Mouse (Mus musculus) erythroid progenitor cell, adult 5-6 weeks (primary cell): ENCODE measurements around the gene Lbhd1. TPM values are rescaled to one million over a fixed set of nuclear protein-coding genes. Genes with fewer than 3 reads are reported as not detected.
A peak's percentile ranks its signal among the peaks of the same experiment; 100 is the strongest.
"Not testable (repeated sequence)": the region's sequence is repeated elsewhere in the genome, so short reads cannot be mapped to it uniquely, and the experiment has no call there.

Experiments used
- ATAC-seq: replicated peaks from 2 replicates; pipeline ENCODE4 v1.8.0; 2016; ENCODE audit warnings: moderate number of reproducible peaks, mild to moderate bottlenecking, moderate TSS enrichment, inconsistent platforms; ENCODE audit not compliant: poor library complexity, low FRiP score, severe bottlenecking
- total RNA-seq, 2 experiments: library from RNA; stranded (forward) in 1 of 2; stranded (reverse) in 1 of 2; fragments of 150-400 nt in 1 of 2; fragments of 186-747, 209-891 nt in 1 of 2; gene quantifications; 2 replicates each; pipeline versions ENCODE4 v1.2.3 to v1.2.4; 2015 to 2017; ENCODE audit warnings: low replicate concordance in 2 of 2

Gene Lbhd1
- total RNA-seq, 2 experiments from 2014 or later = 6.4 to 44.9 TPM

DNA sequence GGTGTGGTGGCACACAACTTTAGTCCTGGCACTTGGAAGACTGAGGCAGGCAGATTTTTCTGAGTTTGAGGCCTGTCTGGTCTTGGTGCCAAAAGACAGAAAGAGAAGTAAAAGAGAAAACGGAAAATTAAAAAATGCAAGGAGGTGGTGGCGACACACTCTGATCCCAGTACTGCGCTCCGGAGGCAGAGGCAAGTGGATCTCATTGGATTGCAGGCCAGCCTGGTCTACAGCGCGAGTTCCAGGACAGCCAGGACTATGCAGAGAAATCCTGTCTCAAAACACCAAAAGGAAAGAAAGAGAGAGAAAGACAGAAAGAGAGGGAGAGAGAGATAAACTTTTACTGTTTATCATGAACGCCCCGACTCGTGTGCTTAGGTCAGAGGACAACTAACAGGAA, 12.7 kb upstream of the Lbhd1 start:
- ATAC-seq = peak; percentile 28

DNA sequence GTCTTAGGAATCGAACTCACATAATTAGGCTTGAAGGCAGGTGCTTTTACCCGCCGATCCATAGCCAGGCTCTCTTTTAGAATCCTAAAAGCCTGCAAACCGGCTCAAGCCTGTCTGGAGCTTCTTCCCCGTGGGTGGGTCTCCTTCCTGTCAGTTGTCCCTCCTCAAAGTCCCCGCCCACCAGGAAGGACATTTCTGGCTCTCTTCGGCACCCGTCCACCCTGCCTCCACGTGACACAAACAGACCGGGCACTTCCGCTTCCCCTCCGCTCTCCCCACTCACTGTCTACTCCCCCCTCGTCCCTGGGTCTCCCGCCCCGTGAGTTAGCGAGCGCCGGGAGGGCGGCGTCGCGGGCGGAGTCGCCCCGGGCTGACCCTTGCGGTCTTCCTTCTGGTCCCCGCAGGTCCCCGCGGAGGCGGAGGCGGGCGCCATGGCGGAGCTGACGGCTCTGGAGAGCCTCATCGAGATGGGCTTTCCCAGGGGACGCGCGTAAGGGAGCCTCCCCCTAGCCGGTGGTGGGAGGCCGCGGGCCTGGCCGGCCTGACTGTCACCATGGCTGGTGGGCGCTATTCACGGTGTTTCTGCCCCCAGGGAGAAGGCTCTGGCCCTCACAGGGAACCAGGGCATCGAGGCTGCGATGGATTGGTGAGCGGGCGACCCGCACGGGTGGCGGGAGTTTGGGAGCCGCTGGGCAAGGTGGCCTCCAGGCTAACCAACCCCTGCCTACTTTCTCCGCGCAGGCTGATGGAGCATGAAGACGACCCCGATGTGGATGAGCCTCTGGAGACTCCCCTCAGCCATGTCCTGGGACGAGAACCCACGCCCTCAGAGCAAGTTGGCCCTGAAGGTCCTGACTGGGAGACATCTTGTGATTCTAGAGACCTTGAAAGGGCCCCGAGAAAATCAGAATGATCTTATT, 12.0 kb upstream of the Lbhd1 start, which contains the start of gene Ubxn1:
TSS of gene Ubxn1 (plus strand) at position 230 of the 920 bp plus-strand sequence.
- peak; percentile 99 for ATAC-seq

DNA sequence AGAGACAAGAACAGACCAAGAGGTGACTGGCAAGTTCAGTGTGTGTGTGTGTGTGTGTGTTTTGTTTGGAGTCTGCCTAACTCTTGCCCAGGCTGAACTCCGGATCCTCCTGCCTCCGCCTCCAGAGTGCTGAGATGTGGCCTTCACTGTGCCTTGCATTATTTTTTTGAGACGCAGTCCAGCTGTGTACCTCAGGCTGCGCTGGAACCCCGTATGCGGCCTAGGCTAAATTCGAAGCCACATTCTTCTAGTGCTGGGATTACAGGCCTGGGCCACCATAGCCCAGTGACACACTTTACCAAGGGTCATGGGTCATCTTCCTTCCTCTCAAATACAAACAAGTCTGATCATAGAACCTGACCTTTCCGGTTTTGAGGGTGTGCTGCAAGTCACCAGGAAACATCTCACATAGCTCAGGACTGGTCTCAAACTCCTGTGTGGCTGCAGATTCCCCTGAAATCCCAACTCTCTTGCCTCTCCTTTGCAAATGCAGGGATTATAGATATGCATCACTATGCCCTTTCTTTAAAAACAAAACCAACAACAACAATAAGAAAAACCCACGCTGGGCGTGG, 11.2 kb upstream of the Lbhd1 start:
- no peak for ATAC-seq

DNA sequence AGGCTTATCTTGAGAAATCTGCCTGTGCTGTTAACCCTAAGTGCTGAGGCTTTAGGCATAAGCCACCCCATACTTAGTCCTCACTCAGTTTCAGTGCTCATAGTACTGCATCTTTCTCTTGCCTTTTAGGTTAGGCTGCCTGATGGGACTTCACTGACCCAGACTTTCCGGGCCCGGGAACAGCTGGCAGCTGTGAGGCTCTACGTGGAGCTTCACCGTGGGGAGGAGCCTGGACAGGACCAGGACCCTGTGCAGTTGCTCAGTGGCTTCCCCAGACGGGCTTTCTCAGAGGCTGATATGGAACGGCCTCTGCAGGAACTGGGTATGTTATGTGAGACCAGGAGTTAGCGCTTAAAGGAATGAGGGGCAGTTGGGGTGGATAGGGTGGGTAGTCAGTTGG, 8.5 kb upstream of the Lbhd1 start:
- no peak for ATAC-seq

DNA sequence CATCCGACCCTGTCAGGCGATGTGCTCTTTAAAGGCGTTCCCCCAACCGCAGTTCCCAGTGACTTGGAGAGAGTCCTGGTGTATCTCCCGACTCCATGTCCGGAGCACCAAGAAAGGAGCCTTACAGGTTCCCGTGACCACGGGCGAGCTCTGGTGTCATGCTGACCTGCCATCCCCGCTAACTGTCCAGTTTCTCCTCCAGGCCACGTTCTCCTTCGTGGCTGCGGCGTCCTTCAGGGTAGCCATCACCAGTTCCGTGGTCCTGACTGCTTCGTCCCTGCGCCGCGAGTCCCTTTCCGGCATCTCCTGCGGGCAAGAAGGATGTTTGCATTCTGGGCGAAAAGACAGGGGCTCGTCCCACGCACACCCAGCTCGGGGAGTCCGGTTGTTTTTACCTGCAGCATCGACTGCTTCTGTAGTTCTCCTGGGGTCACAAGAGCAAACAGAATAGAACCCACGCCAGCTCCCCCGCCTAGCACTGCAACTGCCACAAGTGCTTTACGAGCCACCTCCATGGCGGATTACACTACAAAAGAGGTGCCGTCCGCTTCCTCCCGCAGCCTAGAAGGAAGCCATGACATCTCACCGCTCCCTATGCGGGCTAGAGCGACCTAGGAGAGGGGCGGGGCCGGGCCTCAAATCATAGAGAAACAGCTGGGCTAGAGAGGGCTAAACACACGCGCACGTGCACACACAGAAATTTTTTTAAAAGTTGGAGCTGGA, 3.1 kb upstream of the Lbhd1 start, which contains the start of gene Uqcc3:
TSS of gene Uqcc3 (minus strand) at position 613 of the 723 bp plus-strand sequence.
- peak; percentile 98 for ATAC-seq

DNA sequence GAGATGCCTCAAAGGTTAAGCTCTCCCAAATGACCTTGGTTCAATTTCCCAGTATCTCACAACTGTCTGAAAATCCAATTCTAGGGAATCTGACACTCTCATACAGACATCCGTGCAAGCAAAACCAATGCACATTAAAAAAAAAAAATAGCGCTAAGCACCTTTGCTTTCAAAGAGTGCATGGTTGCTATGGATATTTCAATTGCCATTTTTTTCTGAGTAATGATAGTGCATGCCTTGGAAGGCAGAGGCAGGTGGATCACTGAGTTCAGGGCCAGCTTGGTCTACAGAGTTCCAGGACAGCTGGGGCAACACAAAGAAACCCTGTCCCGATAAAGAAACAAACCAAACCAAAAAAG, 2.5 kb upstream of the Lbhd1 start:
- ATAC-seq = no peak

DNA sequence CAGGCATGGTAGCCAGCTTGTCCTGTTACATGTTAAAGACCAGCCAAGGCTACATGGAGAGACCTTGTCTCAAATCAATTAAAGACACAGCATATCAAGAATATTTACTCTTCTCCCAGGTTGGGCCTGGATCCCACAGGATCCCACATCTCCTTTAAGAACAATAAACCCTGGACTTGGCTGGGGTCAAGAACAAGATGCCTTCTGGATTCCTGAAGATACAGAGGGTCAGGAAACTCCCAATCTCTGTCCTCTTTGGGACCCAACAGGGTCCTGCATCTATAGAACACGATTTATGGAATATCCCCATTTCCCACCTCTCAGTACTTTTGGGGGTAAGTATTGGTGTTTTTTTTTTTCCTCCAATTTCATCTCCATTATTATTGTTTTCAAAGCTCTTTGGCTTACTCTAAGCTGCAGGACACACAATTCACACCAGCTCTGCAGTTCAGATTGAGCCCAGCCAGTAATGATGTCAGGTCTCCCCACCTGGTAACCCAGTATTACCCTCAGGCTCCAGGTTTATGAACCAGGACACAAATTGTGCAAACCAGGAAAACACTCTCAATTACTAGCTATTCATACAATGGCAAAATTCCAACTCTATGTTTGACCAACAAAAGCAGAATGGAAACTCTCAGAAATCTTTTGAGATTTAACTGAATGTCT, 3.5 kb downstream of the Lbhd1 start:
- no peak for ATAC-seq

DNA sequence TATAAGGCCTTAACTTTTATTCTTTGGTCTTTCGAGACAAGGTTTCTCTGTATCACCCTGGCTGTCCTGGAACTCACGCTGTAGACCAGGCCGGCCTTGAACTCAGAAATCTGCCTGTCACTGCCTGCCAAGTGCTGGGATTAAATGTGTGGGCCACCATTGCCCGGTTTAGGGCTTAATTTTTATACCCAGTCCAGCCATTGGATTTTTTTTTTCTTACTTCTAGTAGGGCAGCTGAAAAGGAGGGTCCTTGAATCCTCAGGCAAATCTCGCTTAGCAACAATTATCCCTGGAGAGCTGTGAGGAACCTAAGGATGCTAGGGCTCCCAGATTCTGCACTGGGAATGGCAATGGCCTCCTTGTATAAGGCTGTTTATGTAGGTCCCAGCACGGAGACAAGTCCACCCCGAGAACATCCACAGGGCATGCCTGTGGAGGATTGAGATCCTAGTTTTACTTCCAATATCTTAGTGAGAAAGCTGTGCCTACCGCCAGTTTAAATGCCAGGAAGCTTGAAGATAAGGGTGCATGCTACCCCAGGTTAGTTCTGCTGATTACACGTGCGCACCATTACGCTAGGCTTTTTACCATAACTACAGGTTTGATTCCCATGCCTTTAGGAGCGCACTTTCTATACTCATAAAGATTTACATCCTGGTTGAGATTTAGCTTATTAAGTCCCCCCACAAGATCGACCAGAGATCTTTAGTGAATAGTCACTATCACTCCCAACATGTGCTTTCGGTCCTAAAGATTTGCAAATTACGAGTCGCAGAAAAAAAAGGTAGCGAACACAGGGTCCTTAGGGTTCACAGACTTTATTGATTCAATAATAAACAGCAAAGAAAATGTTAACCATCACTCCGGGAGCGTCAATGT, 4.3 kb downstream of the Lbhd1 start:
- ATAC-seq = 0 out of 2 replicates have a peak, but pooled peaks have one; percentile 39

DNA sequence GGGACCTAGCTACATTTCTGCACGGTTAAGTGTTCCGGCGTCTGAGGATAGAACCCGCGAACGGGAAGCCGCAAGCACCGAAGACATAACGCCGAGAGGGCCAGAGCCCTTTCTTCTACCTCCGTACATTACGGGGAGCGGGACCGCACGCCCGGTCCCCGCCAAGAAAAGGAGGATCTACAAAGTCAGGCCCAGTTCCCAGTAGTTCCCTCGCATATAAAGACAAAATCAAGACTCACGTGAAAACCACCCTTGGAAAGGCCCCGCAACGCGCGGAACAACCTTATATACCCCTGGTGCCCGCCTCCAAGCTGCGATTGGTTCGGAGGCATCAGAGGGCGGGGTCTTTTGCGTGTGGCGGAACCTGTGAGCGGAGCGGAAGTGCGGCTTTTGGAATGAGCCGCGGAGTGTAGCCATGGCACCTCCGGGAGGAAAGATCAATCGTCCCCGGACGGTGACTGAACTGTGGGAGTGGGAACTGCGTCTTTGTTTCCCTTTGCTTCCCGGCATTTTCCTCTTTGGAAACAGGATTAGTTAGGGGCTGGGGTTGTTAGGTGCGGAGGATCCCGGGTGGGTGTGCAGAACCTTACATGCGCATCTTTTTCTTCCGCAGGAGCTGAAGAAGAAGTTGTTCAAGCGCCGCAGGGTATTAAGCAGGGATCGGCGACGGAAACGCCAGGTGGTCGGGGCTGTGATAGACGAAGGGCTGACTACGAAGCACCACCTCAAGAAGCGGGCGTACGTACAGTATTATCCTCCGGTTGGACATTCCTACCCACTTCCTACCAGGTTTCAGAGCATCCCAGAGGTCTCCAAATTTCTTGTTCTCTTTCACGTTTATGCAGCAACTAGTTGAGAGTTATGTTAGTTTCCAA, 5.2 kb downstream of the Lbhd1 start, which contains the start of the genes 1810009A15Rik and Gm49416:
TSS of gene 1810009A15Rik (plus strand) at position 343 of the 875 bp plus-strand sequence.
TSS of gene Gm49416 (plus strand) at position 416 of the 875 bp plus-strand sequence.
- peak; percentile 94 for ATAC-seq

DNA sequence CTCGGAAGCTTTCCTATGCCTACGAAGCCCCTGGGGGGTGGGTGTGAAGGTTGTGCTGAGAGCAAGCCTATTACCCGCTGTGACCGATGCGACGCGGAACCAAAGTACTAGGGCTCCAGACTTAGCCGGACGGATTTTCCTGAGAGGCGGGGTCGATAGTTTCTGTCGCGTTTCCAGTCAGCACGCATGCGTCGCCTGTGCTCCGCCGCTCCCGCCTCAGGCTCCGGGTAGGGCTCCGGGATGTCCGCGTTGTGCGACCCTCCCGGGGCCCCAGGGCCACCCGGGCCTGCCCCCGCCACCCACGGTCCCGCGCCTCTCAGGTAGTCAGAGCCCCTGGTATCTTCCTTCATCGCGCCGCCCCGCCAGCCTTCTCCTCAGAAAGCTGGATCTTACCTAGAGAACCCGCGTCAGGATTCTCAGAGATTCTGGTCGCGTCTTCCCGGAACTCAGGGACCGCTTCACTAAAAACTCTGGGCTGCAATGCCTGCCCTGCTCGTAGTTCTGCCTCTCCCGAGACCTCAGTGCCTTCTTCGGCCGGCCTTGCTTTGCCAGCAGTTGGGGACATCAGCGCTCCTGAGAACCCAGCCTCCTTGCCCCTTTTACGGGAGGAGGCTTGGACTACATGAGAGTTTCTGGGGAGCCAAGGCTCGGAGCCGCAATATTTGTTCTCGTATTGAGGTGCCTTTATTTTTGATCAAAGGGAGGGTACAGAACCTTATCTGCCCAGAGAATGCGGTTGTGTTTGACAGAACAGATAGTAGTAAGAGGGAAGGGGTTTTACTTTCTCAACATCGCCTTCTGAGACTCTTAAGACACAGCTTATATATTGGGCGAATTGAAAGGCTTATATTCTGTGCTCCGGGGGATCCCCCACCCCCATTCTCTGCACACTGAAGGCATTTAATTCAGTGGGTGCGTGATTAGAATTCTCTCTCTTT, 9.6 kb downstream of the Lbhd1 start, which contains the start of gene Ints5:
TSS of gene Ints5 (plus strand) at position 177 of the 938 bp plus-strand sequence.
- ATAC-seq = peak; percentile 68

DNA sequence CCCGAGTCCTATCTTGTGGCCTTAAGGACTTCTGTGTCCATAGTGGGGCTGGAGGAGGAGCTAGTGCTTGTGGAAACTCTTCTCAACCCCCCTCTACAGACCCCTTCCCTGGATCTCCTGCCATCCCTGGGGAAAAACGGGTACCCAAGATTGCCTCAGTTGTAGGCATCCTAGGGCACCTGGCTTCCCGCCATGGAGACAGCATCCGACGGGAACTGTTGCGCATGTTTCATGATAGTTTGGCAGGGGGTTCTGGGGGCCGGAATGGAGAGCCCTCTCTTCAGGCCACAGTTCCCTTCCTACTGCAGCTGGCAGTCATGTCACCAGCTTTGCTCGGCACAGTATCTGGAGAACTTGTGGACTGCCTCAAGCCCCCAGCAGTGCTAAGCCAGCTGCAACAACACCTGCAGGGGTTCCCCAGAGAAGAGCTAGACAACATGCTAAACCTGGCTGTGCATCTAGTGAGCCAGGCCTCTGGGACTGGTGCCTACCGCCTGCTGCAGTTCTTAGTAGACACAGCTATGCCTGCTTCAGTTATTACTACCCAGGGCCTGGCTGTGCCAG, 11.9 kb downstream of the Lbhd1 start:
- ATAC-seq = no peak

DNA sequence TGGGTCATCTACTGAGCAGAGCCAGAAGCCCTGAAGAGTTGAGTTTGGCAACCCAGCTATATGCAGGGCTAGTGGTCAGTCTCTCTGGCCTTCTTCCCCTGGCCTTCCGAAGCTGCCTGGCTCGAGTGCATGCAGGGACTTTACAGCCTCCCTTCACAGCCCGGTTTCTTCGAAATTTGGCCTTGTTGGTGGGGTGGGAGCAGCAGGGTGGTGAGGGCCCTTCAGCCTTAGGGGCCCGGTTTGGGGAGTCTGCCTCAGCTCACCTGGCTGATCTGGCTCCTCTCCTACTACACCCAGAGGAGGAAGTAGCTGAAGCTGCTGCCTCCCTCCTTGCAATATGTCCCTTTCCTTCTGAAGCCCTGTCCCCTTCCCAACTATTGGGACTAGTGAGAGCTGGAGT, 12.7 kb downstream of the Lbhd1 start:
- ATAC-seq = not testable (repeated sequence)

DNA sequence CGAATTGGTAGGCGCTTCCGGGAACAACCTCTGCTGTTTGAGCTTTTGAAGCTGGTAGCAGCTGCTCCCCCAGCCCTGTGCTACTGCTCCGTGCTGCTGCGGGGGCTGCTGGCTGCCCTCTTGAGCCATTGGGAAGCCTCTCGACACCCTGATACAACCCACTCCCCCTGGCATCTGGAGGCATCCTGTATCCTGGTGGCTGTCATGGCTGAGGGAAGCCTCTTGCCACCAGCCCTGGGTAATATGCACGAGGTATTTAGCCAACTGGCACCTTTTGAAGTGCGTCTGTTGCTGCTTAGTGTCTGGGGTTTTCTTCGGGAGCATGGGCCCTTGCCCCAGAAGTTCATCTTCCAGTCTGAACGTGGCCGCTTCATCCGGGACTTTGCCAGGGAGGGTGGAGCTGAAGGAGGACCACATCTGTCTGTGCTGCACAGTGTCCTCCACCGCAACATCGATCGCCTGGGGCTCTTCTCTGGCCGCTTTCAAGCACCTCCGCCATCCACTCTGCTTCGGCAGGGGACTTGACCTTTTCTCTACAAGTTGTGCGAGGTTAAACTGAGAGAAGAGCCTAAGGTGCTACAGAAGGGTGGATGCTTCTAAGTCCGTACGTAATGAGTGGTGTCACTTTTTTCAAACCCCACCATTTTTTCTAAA, 13.8 kb downstream of the Lbhd1 start:
- peak; percentile 55 for ATAC-seq

DNA sequence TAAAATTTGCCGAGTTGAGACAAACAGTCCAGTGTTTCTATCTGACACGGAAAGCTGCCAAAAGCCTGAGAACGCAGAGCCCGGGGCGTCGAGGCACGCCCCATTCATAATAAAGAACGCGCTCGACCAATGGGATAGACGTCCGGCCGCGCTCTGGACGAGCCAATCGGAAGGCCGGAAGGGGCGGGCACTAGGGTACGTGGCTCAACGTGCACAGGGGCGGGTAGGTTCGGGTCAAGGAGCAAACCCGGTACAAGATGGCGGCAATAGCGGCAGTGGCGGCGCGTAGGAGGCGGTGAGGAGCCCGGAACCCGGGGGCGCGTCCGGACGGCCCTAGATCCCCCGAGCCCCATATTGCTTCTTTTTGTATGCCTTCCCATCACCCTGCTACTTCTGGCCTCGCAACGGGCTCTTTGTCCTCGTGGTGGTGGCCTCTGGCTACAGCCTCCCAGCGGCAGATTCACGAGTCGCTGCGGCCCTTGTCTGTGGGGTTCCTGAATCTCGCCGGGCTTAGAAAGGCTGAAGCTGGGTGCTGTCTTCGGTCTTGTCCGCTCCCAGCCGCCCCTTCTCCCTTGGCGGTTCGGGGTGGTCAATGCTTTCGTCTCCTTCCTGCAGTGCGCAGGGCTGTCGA, 14.4 kb downstream of the Lbhd1 start, which contains the start of gene Ganab:
TSS of gene Ganab (plus strand) at position 207 of the 631 bp plus-strand sequence.
- ATAC-seq = peak; percentile 97

DNA sequence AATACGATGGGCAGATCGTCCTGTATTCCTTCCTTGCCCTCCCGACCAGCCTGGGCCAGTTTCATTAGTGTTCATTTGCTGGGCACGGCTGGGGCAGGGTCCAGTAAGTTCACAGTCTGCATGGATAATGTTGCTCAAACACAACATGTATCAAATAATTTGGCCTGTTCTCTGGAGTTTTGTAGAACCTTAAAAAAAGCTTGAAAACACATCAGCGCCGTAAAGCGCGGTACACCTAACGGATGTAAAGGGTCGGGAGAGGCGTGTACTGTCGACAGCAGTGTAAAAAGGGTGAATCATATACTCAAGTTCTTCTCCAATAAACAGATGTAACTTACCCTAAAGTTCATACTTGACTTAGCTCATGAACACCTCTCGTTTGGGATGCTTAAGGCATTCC, 15.0 kb downstream of the Lbhd1 start:
- no peak; the same call in 1 of the 2 replicates for ATAC-seq
